Mouse (Mus musculus): ENCODE measurements at regions not wholly inside any gene's neighbourhood (a gene's known extent, or its start where the extent isn't known, plus 50 kb on each side); places are given as distances from the start of the nearest gene placed in this dataset.

GRCm38 (mm10) chr8:113581704-113582103 is 53.7 kb upstream of the Mon1b start:
- DNase-seq (ENCODE audit: low spot score in 2 of 2), result no peak

- peak in 1 of 2 experiments; percentile 25 for DNase-seq (ENCODE audit: low spot score in 2 of 2)
These were observed 53.0 kb upstream of the Mon1b start for GRCm38 (mm10) chr8:113582180-113582975.

DNA sequence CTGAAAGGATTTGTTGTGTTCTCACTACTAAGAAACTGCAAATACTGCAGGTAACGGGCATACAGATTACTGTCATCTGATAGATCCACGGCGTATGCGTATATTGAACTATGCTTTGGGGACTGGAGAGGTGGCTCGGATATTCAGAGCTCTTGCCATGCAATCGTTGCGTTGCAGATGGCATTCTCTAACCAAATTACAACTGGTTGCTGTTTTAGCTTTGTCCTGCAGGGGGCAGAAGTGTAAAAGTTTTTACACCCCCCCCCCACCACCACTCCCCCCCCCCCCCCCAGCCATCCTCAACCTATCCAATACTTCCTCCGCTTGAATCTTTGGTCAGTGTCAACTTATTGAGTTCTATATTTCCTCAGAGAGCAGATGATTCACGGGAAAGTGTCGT is 51.6 kb upstream of the Mon1b start:
- no peak for DNase-seq (ENCODE audit: low spot score in 2 of 2)
